In the genomic region with DNA sequence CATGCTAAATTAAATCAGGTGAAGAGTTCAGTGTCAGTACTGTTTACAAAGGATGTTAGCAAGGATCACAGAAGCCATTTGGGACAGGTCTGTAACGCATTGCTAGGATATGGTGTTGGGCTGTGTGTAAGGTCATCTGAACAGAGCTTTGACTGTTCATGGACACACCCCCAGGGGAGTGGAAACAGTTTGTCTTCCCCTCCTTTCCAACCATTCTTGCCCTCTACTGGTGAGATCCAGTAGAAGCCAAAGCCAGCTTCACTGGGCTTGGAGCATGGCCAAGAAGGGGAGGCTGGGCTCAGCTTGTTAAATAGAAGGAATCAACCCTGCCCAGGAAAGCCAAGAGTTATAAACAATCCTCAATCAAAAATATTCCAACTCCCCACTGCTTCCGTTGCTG, we compare ENCODE assay signal across 8 mouse cellular contexts. TPM values are rescaled to one million over a fixed set of nuclear protein-coding genes. Genes with fewer than 3 reads are reported as not detected.
DNase-seq lines count a peak whose midpoint lies in the region; ATAC-seq lines count a peak whose summit lies in the region.

No protein-coding gene starts in this region.

- H3K27me3 ChIP-seq in midbrain, embryonic 13.5 days, result no peaks in the 10 kb centered on the region
- H3K27me3 ChIP-seq in midbrain, embryonic 11.5 days (ENCODE audit: control insufficient read depth, insufficient read depth, low read length), result no peaks in the 10 kb centered on the region
- no peaks in the 10 kb centered on the region for H3K27me3 ChIP-seq in lung, embryonic 15.5 days

- no peak for ATAC-seq in CD4-positive, CD25-positive, alpha-beta regulatory T cell, adult 4 months
- 0 out of 2 replicates have a peak, but pooled peaks have one; percentile 27 for ATAC-seq in midbrain, embryonic 13.5 days
- no peak for ATAC-seq in midbrain, embryonic 11.5 days (ENCODE audit: low FRiP score)
- peak; percentile 67; the same call in 1 of the 2 replicates for ATAC-seq in lung, embryonic 15.5 days (ENCODE audit: borderline replicate concordance, extremely low read depth, low FRiP score, low TSS enrichment)

- H3K9ac ChIP-seq in midbrain, embryonic 13.5 days (replicated peaks), result no peak overlapping the region
- H3K9ac ChIP-seq in midbrain, embryonic 11.5 days (ENCODE audit: low read length), result no peak overlapping the region
- H3K9ac ChIP-seq in lung, embryonic 15.5 days, result no peak overlapping the region

- H3K4me3 ChIP-seq in midbrain, embryonic 13.5 days (replicated peaks), result no peak overlapping the region
- no peak overlapping the region for H3K4me3 ChIP-seq in midbrain, embryonic 11.5 days (ENCODE audit: low read depth, low read length)
- no peak overlapping the region for H3K4me3 ChIP-seq in lung, embryonic 15.5 days

- H3K36me3 ChIP-seq in midbrain, embryonic 13.5 days, result no peaks in the 10 kb centered on the region
- no peaks in the 10 kb centered on the region for H3K36me3 ChIP-seq in midbrain, embryonic 11.5 days (ENCODE audit: control insufficient read depth, insufficient read depth, low read length)
- H3K36me3 ChIP-seq in lung, embryonic 15.5 days, result no peaks in the 10 kb centered on the region

- H3K9me3 ChIP-seq in midbrain, embryonic 13.5 days, result no peaks in the 10 kb centered on the region
- H3K9me3 ChIP-seq in midbrain, embryonic 11.5 days (ENCODE audit: control insufficient read depth, low read length), result no peaks in the 10 kb centered on the region
- H3K9me3 ChIP-seq in lung, embryonic 15.5 days, result no peaks in the 10 kb centered on the region

- no peak overlapping the region for H3K27ac ChIP-seq in midbrain, embryonic 13.5 days
- no peak overlapping the region for H3K27ac ChIP-seq in midbrain, embryonic 11.5 days (ENCODE audit: low read depth, low read length)
- no peak overlapping the region for H3K27ac ChIP-seq in lung, embryonic 15.5 days

- DNase-seq in CD4-positive, CD25-positive, alpha-beta regulatory T cell, adult 2 months (ENCODE audit: low read depth, low spot score), result peak; percentile 37
- DNase-seq in midbrain, embryonic 11.5 days (ENCODE audit: low spot score, missing footprints), result no peak
- DNase-seq in brain, adult 2 months (ENCODE audit: low read depth, low spot score), result peak; percentile 25
- peak; percentile 76 for DNase-seq in heart, postnatal 4 days
- peak; percentile 43 to 64 for DNase-seq in urinary bladder, postnatal 4 days (ENCODE audit: low spot score in 2 of 2)

- no peaks in the 10 kb centered on the region for H3K4me1 ChIP-seq in midbrain, embryonic 13.5 days (replicated peaks)
- no peaks in the 10 kb centered on the region for H3K4me1 ChIP-seq in midbrain, embryonic 11.5 days (ENCODE audit: control insufficient read depth, insufficient read depth, low read length)
- H3K4me1 ChIP-seq in lung, embryonic 15.5 days, result peaks cover 7% of the 10 kb centered on the region

- H3K4me2 ChIP-seq in midbrain, embryonic 13.5 days (replicated peaks), result no peak overlapping the region
- no peak overlapping the region for H3K4me2 ChIP-seq in midbrain, embryonic 11.5 days
- no peak overlapping the region for H3K4me2 ChIP-seq in lung, embryonic 15.5 days

- WGBS in midbrain, embryonic 13.5 days, result 76% methylated on average over 2 of the region's 2 CpGs
- WGBS in midbrain, embryonic 11.5 days, result 80% methylated on average over 2 of the region's 2 CpGs
- 26% methylated on average over 2 of the region's 2 CpGs for WGBS in lung, embryonic 15.5 days

RNA-seq across cellular contexts. Expression of a gene that starts 7.4 kb away (rescaled TPM):
- polyA plus RNA-seq in CD4-positive, CD25-positive, alpha-beta regulatory T cell, adult 4 months (2017; shearing (Covaris generic)), result 10 to 100 TPM; 19.2 to 22.3 TPM
- polyA plus RNA-seq in midbrain, embryonic 13.5 days (2015; fragmentation: Nextera tagmentation; extraction: Ambion mirVana), result 58.6 and 61.1 TPM in 2 replicates
- 63.6 and 67.0 TPM in 2 replicates for polyA plus RNA-seq in midbrain, embryonic 11.5 days (2014; fragmentation: Nextera tagmentation; extraction: Ambion mirVana)
- total RNA-seq in heart, postnatal 4 days (2021), result 10 to 100 TPM; 15.5 to 18.3 TPM
- polyA plus RNA-seq in lung, embryonic 15.5 days (2015; fragmentation: Nextera tagmentation; extraction: Ambion mirVana), result 31.3 and 32.3 TPM in 2 replicates

Comparison
In these comparisons a context has a peak if more than half of its experiments do, and no peak if none do; other contexts are left out.
1. ATAC-seq: peak in midbrain, embryonic 13.5 days (single experiment) and lung, embryonic 15.5 days (single experiment); none in CD4-positive, CD25-positive, alpha-beta regulatory T cell, adult 4 months (single experiment) and midbrain, embryonic 11.5 days (single experiment).